Mouse (Mus musculus): ENCODE results near the gene Dock2.

- TF ChIP-seq CTCF (IDR thresholded peaks at IDR 0.05; ENCODE audit: borderline replicate concordance, extremely low read depth, insufficient read depth, insufficient read length) (no peak), POLR2A (IDR thresholded peaks at IDR 0.05; ENCODE audit: borderline replicate concordance, extremely low read depth, insufficient read depth, insufficient read length, poor library complexity, severe bottlenecking) (no peak)
Measured at GRCm38 (mm10) chr11:34398555-34398954, 385.1 kb downstream of the Dock2 start.
